Mouse (Mus musculus) layer of hippocampus, postnatal 36 days (tissue): ENCODE results near the gene Pls1. TPM values are rescaled to one million over a fixed set of nuclear protein-coding genes. Genes with fewer than 3 reads are reported as not detected.

Source experiments
- DNase-seq, 2 experiments: peaks; one replicate each; pipeline ENCODE4 v3.0.0; 2022
- total RNA-seq, 2 experiments: library from RNA; stranded (reverse); gene quantifications; 2 replicates each; pipeline ENCODE4 v1.2.3; 2021

Gene Pls1
- total RNA-seq, 2 experiments from 2014 or later: 9.2 to 10.2 TPM

DNA sequence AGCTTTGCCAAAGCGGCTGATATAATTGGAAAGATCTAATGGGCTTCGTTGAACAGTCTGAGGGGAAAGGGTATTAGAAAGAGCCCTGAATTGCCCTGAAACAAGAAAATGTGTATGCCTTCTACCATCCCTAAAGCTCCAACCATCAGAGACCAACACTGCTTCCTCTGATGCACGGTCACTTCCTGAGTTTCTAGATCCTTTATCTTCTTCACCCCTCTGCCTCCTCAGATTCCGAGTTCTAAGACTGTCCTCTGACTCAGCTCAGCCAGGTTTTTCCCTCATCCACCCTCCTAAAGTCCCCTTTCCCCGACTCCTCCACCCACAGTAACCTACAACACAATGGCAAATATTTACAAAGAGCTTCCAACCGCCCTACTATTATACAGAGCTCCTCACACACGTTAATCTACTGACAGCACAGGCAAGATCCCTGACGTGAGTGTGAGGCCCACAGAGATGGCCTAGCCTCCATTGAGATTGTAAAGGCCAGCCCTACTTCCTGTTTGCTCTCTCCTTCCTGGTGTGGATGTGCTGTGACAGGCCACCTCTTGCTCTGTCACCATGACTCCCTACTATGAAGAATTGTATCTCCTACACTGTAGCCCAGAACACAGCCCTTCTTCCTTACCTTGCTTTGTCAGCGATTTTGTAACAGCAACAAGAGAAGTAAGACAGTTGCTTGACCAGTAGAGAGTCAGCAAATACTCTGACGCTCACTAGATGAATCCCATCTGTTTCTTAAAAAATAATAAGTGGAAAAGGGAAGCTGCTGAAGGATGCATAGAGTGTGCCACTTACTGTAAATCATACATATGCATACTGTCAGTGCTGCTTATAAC is 43.3 kb downstream of the Pls1 start:
- no peak for DNase-seq

DNA sequence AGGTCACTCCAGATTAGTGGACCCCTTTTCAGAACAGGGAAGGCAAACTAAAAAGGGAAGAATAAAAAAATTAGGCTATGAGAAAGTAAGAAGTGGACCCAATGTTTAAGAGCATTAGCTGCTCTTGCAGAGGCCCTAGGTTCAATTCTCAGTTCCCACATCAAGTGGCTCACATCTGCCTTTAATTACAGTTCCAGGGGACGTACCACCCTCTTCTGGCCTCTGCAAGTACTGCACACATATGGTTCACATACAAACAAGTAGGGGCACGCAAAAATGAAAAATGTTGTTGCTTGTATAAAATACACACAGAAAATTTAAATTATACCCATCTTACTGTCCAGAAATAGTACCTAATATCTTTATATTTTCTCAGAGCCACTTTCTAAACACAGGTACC is 48.8 kb downstream of the Pls1 start:
- DNase-seq: no peak

DNA sequence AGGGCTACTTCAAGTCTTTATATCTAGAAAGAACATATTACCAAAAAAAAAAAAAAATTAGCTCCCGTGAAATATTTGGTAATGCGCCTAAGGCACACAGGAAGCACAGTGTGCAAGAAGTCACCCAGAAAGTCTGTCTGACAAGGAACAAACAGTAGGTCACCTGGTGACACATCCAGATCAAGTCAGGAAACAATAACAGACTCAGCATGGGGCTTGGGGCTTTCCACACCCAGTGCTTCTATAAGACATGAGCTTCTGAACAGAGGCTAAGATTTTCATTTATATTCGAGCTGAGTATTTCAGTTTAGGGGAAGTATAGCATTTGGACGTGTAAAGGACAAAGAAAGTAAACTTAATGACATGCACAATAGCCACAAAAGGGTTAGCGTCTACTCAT is 49.3 kb downstream of the Pls1 start:
- no peak for DNase-seq

DNA sequence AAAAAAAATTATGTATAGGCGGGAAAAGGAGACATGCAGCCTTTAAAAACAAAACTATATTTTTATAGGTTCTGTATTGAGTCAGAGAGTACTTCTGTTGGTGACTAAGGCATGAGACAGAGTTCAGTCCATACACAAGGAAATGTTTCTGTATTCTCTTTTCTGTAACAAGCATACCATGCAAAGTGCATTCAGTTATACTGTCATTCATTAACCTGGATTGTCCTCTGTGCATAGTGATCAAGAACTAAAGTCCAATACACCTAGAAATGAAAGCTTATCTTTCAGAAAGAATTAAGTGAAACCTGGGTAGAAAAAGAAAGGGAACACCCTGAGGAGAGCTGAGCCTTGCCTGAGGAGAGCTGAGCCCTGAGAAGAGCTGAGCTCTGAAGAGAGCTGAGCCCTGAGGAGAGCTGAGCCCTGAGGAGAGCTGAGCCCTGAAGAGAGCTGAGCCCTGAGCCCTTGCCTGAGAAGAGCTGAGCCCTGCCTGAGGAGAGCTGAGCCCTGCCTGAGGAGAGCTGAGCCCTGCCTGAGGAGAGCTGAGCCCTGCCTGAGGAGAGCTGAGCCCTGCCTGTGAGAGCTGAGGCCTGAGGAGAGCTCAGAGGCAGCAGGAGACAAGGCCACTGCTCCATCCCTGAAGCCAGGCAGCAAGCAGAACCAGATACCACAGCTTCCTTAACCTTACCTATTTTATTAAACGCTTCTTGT is 49.9 kb downstream of the Pls1 start:
- DNase-seq: no peak

DNA sequence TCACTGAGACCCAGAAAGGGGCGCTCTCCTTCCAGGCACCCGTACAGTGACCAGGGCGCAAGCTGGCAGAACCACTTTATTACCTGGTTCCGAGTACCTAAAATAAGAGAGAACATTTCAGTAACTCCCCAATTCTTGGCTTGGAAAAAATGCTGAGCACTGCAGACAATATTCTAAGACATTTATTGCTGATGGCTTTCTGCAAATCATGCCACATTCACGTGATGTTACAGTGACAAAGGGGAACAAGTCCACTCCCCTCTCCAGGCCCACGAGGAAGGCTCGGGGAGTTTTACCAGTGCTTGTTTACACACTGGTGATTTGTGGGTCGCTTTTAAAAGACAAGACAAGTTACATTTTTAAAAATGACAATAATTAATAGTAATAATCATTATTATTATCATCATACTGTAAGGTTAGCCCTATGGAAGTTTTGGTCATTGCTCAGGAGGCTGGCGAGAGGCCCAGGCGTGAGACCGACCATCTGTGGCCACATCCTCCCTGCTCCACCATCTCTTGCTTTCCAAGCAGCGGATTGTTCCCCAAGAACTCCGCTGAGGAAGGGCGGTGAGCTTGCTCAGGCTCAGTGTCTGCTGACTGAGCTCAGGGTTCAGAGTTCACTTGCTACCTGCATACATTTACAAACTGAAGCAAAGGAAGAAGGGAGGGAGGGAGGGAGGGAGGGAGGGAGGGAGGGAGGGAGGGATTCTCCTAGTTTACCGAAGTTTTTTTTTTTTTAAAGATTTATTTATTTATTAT is 50.9 kb downstream of the Pls1 start:
- no peak for DNase-seq

DNA sequence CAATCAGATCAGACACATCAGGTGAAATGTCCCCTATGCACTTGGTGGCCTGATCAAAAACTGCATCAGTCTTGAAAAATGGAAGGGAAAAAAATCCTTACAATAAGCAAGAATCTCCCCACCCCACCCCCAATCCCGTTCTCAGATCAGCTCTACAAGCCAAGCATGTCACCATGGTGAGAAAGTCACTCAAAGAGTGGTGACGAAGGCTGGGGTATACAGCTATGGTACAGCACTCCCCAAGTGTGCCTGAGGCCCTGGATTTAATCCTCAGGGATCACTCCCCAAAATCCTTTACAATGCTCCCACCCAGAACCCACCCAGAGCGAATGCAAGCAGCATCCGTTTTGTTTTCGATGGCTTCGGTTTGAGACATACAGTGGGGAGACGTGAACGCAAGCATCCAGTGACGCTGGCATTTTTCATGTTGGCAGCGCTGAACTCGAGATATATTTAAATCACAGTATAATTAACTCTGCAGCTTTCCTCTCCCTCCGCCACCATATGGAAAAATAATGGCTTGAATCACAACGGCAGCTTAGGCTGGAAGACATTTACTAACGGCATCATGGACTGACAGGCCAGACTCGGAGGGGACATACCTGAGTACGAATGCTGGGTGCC is 60.1 kb downstream of the Pls1 start:
- DNase-seq: no peak

DNA sequence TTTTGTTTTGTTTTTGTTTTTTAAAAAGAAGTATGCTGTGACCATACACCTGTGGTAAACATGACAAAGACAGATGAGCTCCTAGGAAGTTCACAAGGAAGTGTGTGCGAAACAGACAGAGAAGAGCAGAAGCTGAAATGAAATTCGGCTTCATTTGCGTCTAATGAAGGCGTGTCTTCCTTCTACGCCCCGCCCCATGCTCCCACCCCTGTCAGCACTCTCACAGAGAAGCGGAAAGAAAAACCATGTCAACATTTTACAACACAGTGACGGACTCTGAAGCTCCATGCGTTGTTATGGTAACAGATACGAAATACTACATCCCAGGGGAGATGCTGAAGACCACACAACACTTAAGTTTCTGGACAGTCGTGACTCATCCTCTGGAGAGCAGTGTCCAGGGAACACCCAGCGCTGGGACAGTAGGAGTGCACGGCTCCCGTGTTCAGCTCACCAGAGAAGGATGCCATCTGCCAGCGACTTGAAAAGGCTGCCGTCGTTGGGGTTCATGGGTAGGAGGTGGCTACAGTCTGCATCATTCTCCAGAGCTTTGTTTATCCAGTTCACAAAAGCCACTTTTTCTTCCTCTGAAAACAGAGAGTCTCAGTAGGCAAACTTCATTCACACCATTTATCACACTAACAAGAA is 61.3 kb downstream of the Pls1 start:
- no peak for DNase-seq

DNA sequence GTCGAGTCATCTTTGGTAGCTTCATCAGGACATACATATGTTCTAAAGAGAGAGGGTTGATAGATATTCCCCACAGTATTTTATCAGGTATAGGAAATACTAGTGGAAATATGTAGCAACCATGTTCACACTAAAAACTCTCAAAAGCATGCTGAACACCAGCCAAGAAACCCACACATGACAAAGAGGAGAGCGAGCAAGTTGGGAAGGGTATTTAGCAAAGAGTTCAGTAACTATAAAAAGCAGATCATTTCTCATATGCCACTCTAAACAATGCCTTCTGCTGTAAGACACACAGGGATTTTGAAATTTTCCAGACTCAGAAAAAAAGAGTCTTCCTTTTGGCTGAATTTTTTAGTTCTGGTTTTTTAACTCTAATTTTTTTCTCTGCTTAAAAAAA is 73.4 kb downstream of the Pls1 start:
- DNase-seq: no peak

DNA sequence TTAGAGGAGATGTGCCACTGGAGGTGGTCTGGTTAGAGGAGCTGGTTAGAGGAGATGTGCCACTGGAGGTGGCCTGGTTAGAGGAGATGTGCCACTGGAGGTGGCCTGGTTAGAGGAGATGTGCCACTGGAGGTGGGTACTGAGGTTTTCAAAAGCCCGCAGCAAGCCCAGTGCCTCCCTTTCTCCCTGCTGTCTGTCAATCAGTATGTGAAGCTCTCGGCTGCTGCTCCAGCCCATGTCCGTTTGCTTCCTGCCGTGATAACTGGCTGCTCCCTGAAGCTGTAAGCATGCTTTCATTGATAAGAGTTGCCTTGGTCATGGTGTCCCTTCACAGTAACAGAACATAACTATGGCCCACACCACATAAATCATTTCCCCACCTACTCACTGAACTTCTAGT is 81.9 kb downstream of the Pls1 start:
- DNase-seq: no peak

DNA sequence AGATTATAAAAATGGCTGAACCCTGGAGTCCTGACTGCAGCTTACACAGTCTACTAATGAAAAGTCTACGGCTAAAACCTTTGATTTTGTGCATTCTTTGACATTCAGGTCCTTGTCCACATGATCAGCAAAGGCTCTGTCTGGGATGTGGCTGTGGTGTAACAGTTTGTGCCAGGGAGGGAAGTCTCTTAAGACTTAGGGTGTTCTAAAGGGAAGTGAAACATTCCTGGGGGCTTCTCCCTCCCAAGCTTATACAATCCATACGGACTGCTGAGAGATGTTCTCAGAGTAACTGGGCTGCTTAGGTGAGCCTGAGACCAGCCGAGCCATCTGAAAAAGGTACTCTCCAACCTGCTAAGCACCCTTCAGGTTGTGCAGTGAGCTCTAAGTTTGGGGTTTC is 82.9 kb downstream of the Pls1 start:
- DNase-seq: no peak

DNA sequence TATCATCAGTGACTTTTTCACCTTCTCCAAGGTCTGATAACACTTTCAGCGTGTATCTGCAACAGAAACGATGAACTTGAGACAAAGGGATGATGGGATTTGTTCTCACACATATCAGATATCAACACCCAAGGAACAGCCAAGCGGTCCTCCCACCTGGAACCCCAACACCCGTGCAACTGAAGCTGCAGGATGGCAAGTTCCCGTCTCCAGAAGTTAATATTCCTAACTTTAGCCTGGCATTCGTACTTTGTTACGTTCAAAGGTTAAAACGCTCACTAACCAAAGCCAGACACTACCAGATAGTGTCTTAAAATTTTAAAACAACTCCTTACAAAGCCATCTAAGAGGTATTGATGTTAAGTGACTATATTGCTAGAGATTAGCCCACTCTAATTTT is 83.7 kb downstream of the Pls1 start:
- no peak for DNase-seq

DNA sequence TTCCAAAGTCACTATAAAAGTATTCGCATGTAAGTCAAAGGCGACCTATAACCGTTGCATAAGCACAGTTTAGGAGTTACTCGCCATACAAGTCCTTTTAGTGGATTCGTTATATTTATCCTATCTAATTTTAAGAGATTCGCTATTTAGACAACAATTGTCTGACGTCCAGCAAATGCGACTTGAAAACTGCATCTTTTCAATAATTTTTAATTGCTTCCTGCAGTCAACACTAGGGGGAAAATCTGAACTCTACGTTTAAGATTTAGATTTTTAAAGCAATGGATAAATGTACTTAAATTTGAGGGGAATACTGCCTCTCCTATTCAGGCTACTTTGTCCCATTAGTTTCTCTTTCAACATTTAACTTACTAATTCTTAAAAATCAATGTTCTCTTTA is 94.4 kb downstream of the Pls1 start:
- DNase-seq: no peak

DNA sequence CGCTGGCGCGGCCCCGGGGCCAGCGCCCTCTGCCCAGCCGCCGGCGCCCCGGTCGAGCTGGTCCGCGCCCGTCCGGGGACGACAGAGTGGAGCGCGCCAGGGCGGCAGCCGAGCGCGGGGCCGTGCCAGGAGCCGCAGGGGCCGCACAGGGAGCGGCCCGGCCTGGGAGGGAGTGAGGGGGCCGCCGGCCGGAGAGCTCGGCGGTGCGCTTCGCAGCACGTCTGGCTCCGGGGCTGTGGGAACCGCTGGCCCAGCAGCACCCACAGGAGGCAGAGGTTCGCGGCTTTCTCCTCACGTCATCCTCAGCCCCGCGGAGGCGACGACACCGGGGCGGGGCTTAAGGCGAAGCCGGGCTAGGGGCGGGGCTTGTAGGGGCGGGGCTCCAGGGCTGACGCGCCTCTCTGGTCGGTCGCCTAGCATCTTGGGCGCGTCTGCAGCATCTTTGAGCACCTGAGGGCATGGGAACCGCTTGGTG is 95.0 kb downstream of the Pls1 start, which contains the start of gene Trpc1:
Trpc1 (minus strand) TSS at position 339 of the 475 bp plus-strand sequence.
- DNase-seq: peak; percentile 82 to 83

DNA sequence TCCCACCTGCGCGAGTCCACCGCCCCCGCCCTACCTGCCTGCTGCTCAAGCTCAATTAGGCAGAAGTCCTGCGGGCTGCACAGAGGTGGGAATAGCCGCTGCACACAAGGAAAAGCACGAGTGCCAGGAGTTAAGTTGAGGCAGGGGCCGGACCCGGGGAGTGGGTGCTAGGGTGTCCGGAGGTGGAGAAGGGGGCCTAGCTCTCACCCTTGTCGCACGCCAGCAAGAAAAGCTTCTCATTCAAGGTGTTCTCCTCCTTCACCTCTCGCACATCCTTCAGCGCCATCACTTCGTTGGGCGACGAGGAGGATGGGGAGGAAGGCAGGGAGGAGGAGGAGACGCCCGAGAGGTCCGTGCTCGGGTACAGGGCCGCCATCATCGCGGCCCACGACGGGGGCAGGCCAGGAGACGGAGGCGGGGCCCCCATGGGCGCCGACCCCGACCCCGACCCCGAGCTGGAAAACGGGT is 95.6 kb downstream of the Pls1 start:
- DNase-seq: peak; percentile 8 to 23

DNA sequence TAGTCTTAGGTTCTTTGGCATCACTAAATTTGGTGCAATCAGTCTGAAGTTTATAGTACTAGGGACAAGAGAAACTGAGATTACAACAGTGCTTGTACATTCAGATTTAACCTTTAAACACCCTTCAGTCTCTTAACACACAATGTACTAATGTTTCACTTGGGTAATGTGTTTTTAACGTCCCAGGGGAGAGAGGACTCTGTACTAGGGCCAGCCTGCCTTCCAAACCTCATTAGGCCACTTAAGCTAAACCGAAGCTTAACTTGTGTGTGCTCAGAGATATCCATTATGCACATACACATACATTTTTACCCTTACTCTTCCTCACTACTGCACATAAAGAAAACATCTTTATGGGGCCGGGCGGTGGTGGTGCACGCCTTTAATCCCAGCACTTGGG is 97.8 kb downstream of the Pls1 start:
- no peak for DNase-seq

DNA sequence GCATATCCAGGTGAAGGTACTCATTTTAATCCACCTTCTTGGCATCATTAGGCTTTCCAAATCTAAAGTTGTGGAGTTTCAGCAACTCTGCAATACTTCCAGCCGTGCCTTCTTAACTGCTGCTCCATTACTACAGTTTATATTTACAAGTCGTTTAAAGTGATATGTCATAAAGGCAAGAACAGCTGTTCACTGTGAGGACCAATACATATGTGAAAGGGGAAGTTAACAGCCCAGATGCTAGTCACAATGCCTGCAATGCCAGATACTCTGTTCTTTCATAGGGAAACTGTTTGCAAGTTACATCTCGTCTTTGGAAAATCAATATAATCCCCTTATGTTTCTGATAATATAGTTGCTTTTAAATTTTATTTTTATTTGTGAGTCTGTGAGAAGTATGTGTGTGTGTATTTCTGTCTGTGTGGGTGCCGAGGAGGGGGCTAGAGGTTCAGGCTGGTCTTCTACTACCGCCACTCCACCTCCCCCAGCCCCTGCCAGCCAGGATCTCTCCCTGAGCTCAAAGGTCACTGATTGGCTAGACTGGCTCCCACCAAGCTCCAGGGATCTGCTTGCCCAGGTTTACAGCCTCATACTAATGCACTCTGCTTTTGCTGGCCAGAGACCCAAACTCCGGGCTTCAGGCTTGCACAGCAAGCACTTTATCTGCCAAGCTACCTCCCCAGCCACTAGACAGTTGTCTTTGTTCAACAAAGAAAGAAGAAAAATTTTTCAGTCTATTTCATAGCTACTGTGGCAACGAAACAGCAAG is 100.1 kb downstream of the Pls1 start:
- no peak for DNase-seq

DNA sequence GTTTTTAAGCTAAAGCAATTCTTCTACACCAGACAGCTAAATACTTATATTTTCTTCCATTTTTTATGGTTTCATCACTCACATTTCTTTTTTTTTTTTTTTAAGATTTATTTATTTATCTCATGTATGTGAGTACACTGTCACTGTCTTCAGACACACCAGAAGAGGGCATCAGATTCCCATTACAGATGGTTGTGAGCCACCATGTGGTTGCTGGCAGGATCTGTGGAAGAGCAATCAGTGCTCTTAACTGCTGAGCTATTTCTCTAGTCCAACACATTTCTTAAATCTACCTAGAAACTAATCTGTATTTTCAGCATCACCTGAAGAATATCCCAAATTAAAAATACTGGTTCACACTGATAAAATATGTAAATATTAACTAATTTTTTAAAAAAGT is 108.9 kb downstream of the Pls1 start:
- no peak for DNase-seq

DNA sequence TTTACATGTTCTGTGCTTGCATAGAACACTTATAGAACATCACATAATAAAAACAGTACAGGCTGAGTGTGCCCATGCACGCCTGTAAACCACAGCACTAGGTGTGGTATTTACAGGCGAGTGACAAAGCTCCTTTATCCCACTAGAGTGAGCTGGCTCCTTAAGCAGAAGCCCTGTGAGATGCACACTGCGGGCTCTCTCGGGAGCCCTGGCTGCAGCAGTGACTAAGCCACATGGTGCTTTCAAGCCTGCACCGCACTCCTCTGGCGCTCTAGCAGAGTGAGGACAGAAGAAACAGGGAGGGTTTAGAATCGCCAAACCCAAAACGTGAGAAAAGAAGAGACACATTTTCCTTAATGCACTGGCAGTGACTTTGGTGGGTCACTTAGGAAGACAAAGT is 132.5 kb downstream of the Pls1 start:
- DNase-seq: no peak

DNA sequence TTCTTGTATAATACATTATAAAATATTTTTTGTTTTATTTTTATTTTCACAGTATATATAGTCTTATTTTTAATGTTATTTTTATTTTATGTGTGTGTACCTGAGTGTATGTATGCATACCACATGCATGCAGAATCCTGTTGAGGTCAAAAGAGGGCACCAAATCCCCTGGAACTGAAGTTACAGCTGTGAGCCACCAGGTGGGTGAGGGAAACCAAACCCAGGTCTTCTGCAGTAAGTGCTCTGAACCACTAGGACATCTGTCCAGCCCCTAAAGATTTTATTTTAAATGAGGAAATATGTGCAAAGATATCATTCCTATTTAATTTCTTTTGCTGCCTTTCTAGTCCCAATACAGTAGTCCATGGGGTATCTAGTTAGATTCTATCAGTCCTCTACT is 136.2 kb downstream of the Pls1 start:
- DNase-seq: no peak

DNA sequence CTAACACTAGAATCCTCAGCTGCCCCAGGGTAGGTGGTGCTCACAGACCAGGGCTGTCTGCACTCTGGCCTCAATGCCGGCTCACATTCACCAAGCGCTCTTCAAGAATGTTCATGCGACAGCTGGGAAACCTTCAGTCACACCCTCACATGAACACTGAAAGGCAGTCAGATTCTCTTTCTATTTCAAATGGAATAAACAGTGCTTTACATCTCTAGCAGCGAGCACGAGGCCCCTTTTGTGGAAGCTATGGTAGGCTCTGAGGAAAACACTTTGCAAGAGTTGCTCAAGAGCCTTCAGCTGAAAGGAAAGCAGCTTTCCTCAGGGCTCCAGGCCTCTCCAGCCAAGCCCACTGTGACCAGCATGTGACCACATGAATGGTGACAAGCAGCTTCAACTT is 139.7 kb downstream of the Pls1 start:
- DNase-seq: no peak

DNA sequence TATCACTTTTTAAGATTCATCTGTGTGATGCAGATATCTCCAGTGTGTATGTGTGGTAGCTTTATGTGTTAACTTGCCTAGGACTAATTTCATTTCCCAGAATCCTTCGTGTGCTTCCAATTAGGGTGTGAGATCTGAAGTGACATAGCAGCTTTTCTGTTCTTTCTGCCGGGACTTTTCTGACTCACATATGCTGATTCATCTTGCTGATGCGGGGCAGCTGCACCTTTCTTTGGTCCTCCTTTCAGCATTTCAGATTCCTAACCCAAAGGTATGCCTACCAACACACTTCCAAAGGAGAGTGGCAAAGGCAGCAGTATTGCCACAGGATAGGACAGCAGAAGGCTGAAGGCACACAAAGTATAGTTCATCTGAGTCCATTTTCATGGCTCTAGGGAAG is 141.0 kb downstream of the Pls1 start:
- DNase-seq: no peak
